Mouse (Mus musculus): Measurements from ENCODE around the gene Idua.
A peak's percentile ranks its signal among the peaks of the same experiment; 100 is the strongest.

The Idua gene

GRCm38 (mm10) chr5:108680871-108681270, 20.7 kb downstream of the Idua start:
- no peak for DNase-seq (ENCODE audit: low spot score in 2 of 2)

DNA sequence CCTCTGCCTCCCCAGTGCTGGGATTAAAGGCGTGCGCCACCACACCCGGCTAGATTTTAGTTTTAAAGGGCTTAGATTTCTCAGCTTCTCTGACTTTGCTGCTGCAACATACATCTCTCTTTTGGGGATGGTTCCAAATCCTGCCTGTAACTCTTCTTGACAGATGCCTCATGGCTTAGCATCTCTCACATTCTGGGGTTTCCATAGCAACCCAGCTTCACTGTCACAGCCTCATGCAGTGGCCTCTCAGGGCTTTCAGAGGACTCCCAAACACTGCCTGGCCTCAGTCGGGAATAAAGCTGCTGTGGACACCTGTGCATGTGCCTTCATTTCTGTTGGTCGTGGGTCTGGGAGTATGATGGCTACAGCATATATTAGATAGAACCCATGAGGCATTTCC, 29.0 kb downstream of the Idua start:
- DNase-seq (ENCODE audit: low spot score in 2 of 2), result no peak

DNA sequence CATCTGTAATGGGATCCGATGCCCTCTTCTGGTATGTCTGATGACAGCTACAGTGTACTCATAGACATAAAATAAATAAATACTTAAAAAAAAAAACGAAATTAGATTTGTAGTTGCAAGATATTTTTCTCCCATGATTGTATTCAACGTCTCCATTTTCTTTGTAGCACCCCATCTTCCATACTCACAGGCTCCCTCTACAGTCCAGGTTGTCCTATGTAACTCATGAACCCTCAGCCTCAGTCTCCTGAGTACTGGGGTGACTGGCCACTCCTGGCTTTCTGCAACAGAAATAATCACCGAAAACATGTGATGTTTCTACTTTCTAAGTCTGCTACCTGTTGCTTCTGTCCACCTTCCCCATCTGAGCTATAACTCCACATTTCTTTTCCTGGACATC, 31.0 kb downstream of the Idua start:
- no peak for DNase-seq (ENCODE audit: low spot score in 2 of 2)

DNA sequence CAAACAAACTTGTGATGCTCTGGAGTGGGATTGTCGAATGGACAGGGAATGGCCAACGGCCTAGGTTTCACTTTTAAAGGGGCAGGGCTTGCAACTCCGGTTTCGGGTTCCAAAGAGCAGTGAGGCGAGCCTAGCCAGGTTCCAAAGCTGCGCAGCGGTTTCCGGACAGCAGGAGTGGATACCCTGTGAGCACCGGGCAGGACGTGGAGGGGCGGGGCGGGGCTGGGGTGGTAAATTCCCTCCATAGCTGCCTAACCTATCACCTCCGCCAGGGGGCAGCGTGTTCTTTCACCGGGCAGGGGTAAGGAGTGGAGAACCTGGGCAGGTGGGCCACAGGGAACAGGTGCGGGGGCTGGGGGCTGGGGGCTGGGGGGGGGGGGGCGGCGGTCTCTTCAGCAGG, 32.1 kb downstream of the Idua start, which contains the start of gene Fgfrl1:
Fgfrl1 (plus strand) TSS at position 112 of the 400 bp plus-strand sequence.
- DNase-seq (ENCODE audit: low spot score in 2 of 2), result peak; percentile 57 to 70

- peak; percentile 73 to 79 for DNase-seq (ENCODE audit: low spot score in 2 of 2)
Observed at GRCm38 (mm10) chr5:108693872-108694288, 33.7 kb downstream of the Idua start.

- peak in 1 of 2 experiments; percentile 26 for DNase-seq (ENCODE audit: low spot score in 2 of 2)
Observed at GRCm38 (mm10) chr5:108694352-108695261, 34.5 kb downstream of the Idua start.

DNA sequence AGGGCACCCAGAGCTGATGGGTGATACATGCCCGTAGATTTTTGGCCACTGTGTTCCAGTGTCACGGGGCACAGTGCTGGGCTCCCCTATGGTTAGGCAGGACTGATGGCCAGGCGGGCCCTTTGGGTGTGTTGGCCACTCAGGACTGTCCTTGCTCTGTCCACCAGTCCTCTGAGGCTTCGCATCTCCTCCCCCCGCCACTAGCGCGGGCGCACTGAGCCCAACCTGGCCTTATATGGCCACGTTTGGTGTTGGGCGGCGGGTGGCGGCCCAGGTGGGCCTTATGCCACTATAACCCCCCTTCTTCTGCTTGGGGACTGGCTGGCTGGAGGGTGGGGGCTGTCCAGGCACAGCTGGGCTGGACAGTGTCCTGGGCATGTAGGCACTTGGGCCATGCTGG, 35.7 kb downstream of the Idua start:
- no peak for DNase-seq (ENCODE audit: low spot score in 2 of 2)

DNA sequence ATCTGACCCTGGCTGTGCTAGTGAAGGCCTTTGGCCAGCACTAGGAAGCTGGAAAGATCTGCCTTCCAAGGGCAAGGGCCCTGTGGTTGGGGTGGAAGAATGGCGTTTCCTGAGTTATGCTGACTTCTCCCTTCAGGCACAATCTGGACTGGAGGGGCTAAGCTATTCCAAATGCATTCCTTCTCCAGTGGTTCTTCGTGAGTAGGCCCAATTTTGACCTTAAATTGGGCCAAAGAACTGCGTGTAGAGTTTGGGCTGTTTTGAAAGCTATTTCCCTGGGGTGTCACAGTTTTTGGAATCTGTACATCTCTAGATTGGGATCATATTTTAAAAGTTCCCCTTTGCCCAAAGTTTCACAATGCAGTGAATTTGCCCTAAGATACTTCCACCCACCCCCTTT, 36.4 kb downstream of the Idua start:
- DNase-seq (ENCODE audit: low spot score in 2 of 2), result no peak

- DNase-seq (ENCODE audit: low spot score in 2 of 2), result no peak
Observed at GRCm38 (mm10) chr5:108697341-108697753, 37.2 kb downstream of the Idua start.

DNA sequence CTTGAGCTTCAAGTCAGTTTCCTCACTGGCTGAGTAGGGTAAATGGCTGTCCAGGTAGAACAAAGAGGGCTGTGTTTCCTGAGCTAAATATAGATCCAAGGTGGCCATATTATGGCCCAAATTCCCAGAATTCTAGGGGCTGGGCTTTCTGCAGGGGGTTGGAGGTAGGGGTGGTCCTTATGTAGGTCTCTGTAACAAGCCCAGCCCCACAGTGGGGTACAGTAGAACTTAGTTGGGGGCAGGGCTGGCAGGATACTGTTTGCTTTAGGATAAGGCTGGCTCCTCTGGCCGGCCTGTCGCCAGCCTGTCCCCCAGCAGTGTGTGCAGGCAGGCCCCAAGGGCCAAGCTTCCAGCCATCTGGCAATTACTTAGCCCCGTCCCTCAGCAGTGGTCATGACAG, 40.2 kb downstream of the Idua start:
- no peak for DNase-seq (ENCODE audit: low spot score in 2 of 2)

- DNase-seq (ENCODE audit: low spot score in 2 of 2), result no peak
Observed at GRCm38 (mm10) chr5:108701341-108702021, 41.4 kb downstream of the Idua start.

- no peak for DNase-seq (ENCODE audit: low spot score in 2 of 2)
Observed at GRCm38 (mm10) chr5:108703754-108704626, 43.9 kb downstream of the Idua start.

DNA sequence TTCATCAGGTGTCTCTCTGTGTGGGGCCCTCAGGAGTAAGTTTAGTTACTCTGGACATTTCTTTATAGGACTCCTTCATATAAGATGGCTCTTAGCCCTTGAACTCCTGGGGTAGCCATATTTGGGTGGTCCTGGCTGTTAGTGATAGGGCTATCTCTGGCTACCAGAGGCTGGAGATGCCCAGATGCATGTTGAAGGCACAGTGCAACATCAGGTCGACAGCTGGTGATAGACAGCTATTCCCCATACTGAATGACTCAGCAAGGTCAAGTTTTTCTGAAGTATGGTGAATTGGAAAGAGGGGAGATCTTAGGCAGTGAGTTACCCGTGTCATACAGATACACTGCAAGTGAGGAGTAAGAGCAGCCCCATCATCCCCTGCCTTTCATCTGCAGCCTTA, 47.6 kb downstream of the Idua start:
- DNase-seq (ENCODE audit: low spot score in 2 of 2), result no peak

DNA sequence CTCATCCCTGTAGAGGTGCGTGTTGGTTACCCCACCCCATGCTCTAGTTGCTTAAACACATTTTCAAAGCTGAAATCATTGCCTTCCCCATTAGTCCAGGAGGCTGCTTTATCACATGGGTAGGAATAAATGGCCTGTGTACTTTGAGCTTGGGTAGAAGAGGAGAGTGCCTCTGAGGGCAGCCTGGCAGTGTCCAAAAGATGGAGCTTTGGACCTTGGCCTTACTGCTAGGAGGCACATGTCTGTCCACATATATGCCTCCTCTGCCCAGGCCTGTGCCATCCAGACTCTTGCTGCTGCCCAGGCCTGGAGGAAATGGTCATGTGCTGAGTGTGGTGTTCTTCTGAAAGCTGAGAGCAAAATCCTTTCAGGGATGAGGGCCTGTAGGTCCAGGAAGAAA, 48.3 kb downstream of the Idua start:
- no peak for DNase-seq (ENCODE audit: low spot score in 2 of 2)

DNA sequence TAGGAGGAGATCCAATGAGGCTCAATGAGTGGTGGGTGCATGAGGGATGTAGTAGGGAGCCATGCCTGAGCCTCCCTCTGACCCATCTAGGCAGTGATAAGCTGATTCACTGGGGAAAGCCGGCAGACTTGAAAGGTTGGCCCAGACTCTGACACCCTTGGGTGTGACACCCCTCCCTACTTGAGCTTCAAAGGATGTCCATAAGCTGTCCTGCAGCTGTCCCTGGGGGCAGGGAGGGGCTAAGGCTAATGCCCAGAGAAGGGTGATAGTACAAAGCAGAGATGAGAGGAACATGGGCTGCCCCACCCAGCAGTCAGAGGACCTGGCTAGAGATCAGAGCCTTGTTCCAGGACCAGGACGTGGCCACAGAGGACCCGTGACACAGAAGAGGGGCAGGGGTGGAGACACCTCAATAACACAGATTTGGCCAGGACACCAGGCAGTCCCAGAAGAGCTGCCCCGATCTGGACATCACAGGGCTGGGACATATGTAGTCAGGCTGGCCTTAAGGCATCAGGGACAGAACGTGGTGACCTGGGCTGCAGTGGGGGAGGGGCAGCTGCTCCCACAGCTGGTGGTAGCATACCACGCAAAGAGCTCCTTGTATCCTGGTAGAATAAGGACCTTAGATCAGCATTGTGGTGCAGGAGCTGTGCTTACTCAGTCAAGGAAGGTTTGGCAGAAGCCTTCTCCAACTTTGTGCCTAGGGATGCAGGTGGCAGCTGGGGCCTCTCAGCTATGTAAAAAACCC, 49.0 kb downstream of the Idua start:
- DNase-seq (ENCODE audit: low spot score in 2 of 2), result no peak

- no peak for DNase-seq (ENCODE audit: low spot score in 2 of 2)
Observed at GRCm38 (mm10) chr5:108711968-108712367, 51.8 kb downstream of the Idua start.

- no peak for DNase-seq (ENCODE audit: low spot score in 2 of 2)
Observed at GRCm38 (mm10) chr5:108713096-108713495, 53.0 kb downstream of the Idua start.

- no peak for DNase-seq (ENCODE audit: low spot score in 2 of 2)
Observed at GRCm38 (mm10) chr5:108713691-108714090, 53.6 kb downstream of the Idua start.

GRCm38 (mm10) chr5:108714149-108714548, 54.0 kb downstream of the Idua start:
- DNase-seq (ENCODE audit: low spot score in 2 of 2), result no peak

GRCm38 (mm10) chr5:108715974-108716373, 55.8 kb downstream of the Idua start:
- DNase-seq (ENCODE audit: low spot score in 2 of 2), result no peak

DNA sequence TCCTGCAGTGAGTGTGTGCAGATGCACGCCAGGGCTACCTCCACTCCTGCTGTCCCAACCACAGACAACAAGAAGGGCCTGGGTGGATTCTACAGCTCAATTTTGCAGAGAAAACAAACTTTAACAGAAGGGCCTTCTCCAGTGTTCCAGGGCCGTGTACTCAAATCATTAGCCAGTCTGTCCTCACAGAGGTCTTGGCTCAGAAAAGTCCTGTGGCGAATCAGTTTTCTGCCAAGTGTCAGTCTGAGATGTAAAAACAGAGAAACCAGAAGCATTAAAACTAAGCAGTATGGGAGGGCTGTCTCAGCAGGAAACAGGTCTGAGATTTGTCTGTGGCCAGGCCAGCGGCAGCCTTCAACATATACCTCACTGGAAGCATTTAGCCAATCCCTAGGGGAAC, 57.9 kb downstream of the Idua start:
- no peak for DNase-seq (ENCODE audit: low spot score in 2 of 2)
